Mouse (Mus musculus) forebrain, postnatal 0 days (tissue): Measurements from ENCODE around the gene Epyc. TPM values are rescaled to one million over a fixed set of nuclear protein-coding genes. Genes with fewer than 3 reads are reported as not detected.

ENCODE experiments used
- ATAC-seq: fragments of 200-750 bp; cut with Nextera tagmentation; 2 replicates; pipeline ENCODE4 v1.8.0; 2017; ENCODE audit warnings: mild to moderate bottlenecking, moderate library complexity
- DNase-seq: peaks from one replicate; pipeline ENCODE4 v3.0.0-alpha.2; 2015
- H3K27ac ChIP-seq: fragments of 300-500 bp; sonication (generic); 2 replicates; pipeline ENCODE4 v1.5.1; 2014; ENCODE audit warnings: low read depth, mild to moderate bottlenecking, antibody characterized with exemption, low read length, moderate library complexity, mixed read lengths
- H3K27me3 ChIP-seq: fragments of 300-500 bp; sonication (generic); 2 replicates; pipeline ENCODE4 v1.6.1; 2014; ENCODE audit warnings: mild to moderate bottlenecking, low read length, mixed read lengths; ENCODE audit not compliant: insufficient read depth
- H3K36me3 ChIP-seq: fragments of 300-500 bp; sonication (generic); 2 replicates; pipeline ENCODE4 v1.6.1; 2014; ENCODE audit warnings: mild to moderate bottlenecking, moderate library complexity; ENCODE audit not compliant: insufficient read depth
- H3K4me1 ChIP-seq: fragments of 300-500 bp; sonication (generic); 2 replicates; pipeline ENCODE4 v1.6.1; 2014; ENCODE audit warnings: antibody characterized with exemption; ENCODE audit not compliant: insufficient read depth
- H3K4me2 ChIP-seq: fragments of 300-500 bp; sonication (generic); 2 replicates; pipeline ENCODE4 v1.6.1; 2014; ENCODE audit warnings: low read depth, mild to moderate bottlenecking, moderate library complexity
- H3K4me3 ChIP-seq: fragments of 300-500 bp; sonication (generic); 2 replicates; pipeline ENCODE4 v1.5.1; 2014; ENCODE audit warnings: low read depth, low read length, mixed read lengths
- H3K9ac ChIP-seq: fragments of 300-500 bp; sonication (generic); 2 replicates; pipeline ENCODE4 v1.6.1; 2014; ENCODE audit warnings: mild to moderate bottlenecking
- H3K9me3 ChIP-seq: fragments of 300-500 bp; sonication (generic); 2 replicates; pipeline ENCODE4 v1.6.1; 2016; ENCODE audit warnings: low read length
- CTCF ChIP-seq: sonication (generic); IDR thresholded peaks from 2 replicates; pipeline ENCODE4 v1.5.1; 2016; ENCODE audit warnings: antibody characterized with exemption, control low read depth, low read depth
- WGBS: fragments of 180-500 bp; shearing (Covaris S2); extraction: QIAGEN DNeasy Blood & Tissue Kit; methylation state at CpG from one replicate; pipeline ENCODE4 v1.1.7; 2014; 5-methylcytosine and 5-hydroxymethylcytosine counted together
- polyA plus RNA-seq: library from polyadenylated mRNA; unstranded; fragments of >200 nt; fragmentation: Nextera tagmentation; extraction: Ambion mirVana; gene quantifications from 2 replicates; pipeline ENCODE4 v1.2.1, GENCODE M21; 2015
- total RNA-seq: library from RNA; depleted of rRNA; stranded (reverse); fragments of >200 nt; gene quantifications from 2 replicates; pipeline ENCODE4 v1.2.3, GENCODE M21; 2014; rRNA removed

The Epyc gene
- 0.15 and 1.2 TPM in 2 replicates for total RNA-seq
- 0.61 and 0.83 TPM in 2 replicates for polyA plus RNA-seq

GRCm38 (mm10) chr10:97643768-97644167 lies at the start of gene Epyc:
Gene Epyc, plus strand, starts transcription at chr10:97644068.
- TF ChIP-seq CTCF: no peak
- Histone ChIP-seq H3K27ac (no peak within 1 kb of the TSS), H3K4me2 (no peak within 1 kb of the TSS), H3K9ac (no peak within 1 kb of the TSS), H3K4me3 (no peak within 1 kb of the TSS), H3K9me3 (no peaks in the 10 kb centered on the region), H3K4me1 (no peaks in the 10 kb centered on the region), H3K27me3 (no peaks in the 10 kb centered on the region), H3K36me3 (no peaks in the 10 kb centered on the region)
- 79% methylated on average over 2 of the region's 2 CpGs for WGBS
- DNase-seq (no peak), ATAC-seq (no peak)

DNA sequence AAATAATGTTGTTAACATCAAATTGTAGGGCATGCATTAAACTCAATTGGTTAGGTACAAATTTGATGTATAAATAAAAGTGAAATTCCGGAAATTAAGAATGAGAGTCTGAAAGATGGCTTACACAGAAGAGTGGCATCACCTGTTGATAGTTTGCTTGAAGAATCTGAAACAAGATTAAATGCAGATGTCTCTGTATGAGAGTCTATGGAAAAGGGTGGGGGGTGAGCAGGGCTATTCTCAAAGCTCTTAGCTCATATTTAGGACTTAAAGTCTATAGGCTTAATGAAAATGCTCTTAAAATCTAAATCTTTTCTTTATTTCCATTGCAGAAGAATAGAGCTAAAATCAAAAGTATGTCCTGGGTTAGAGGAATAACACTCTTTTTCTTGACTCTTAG lies 48.2 kb upstream of the Epyc start:
- DNase-seq (no peak), ATAC-seq (no peak)
- H3K9me3 ChIP-seq: no peaks in the 10 kb centered on the region
- no peaks in the 10 kb centered on the region for H3K4me1 ChIP-seq
- no peak overlapping the region for H3K4me3 ChIP-seq
- H3K36me3 ChIP-seq: no peaks in the 10 kb centered on the region
- WGBS: 84% methylated on average over 1 of the region's 1 CpGs
- H3K4me2 ChIP-seq: no peak overlapping the region
- no peak for TF ChIP-seq CTCF
- no peak overlapping the region for H3K9ac ChIP-seq
- no peaks in the 10 kb centered on the region for H3K27me3 ChIP-seq
- no peak overlapping the region for H3K27ac ChIP-seq

- H3K27ac ChIP-seq: no peak overlapping the region
- H3K4me3 ChIP-seq: no peak overlapping the region
- no peaks in the 10 kb centered on the region for H3K9me3 ChIP-seq
- DNase-seq: no peak
- 90% methylated on average over 4 of the region's 4 CpGs for WGBS
- H3K27me3 ChIP-seq: no peaks in the 10 kb centered on the region
- no peaks in the 10 kb centered on the region for H3K4me1 ChIP-seq
- H3K9ac ChIP-seq: no peak overlapping the region
- TF ChIP-seq CTCF: no peak
- no peaks in the 10 kb centered on the region for H3K36me3 ChIP-seq
- H3K4me2 ChIP-seq: no peak overlapping the region
- ATAC-seq: no peak
Observed at GRCm38 (mm10) chr10:97601744-97602143, 42.1 kb upstream of the Epyc start.

- Histone ChIP-seq H3K9ac (no peak overlapping the region), H3K27ac (no peak overlapping the region), H3K9me3 (no peaks in the 10 kb centered on the region), H3K27me3 (no peaks in the 10 kb centered on the region), H3K4me3 (no peak overlapping the region), H3K36me3 (no peaks in the 10 kb centered on the region), H3K4me2 (no peak overlapping the region), H3K4me1 (no peaks in the 10 kb centered on the region)
- DNase-seq (no peak), ATAC-seq (no peak)
- no peak for TF ChIP-seq CTCF
Observed at GRCm38 (mm10) chr10:97603256-97603655, 40.6 kb upstream of the Epyc start.

- no peak for ATAC-seq
- Histone ChIP-seq H3K36me3 (no peaks in the 10 kb centered on the region), H3K4me3 (no peak within 1 kb of the TSS), H3K4me2 (no peak within 1 kb of the TSS), H3K9me3 (no peaks in the 10 kb centered on the region), H3K27me3 (no peaks in the 10 kb centered on the region), H3K9ac (no peak within 1 kb of the TSS), H3K4me1 (no peaks in the 10 kb centered on the region), H3K27ac (no peak within 1 kb of the TSS)
- no peak for TF ChIP-seq CTCF
- DNase-seq: no peak
- WGBS: 73% methylated on average over 2 of the region's 2 CpGs
Observed at GRCm38 (mm10) chr10:97606579-97606978, 37.3 kb upstream of the Epyc start, which contains the start of gene Kera. Gene Kera, plus strand, starts transcription at chr10:97606879.

- ATAC-seq: no peak
- no peak for TF ChIP-seq CTCF
- 89% methylated on average over 1 of the region's 1 CpGs for WGBS
Observed at GRCm38 (mm10) chr10:97622328-97622727, 21.5 kb upstream of the Epyc start.

GRCm38 (mm10) chr10:97624381-97624780 lies 19.5 kb upstream of the Epyc start:
- H3K9ac ChIP-seq: no peak overlapping the region
- 61% methylated on average over 2 of the region's 2 CpGs for WGBS
- H3K9me3 ChIP-seq: no peaks in the 10 kb centered on the region
- no peaks in the 10 kb centered on the region for H3K27me3 ChIP-seq
- no peak overlapping the region for H3K4me2 ChIP-seq
- no peak overlapping the region for H3K27ac ChIP-seq
- DNase-seq (no peak), ATAC-seq (no peak)
- no peak overlapping the region for H3K4me3 ChIP-seq
- no peak for TF ChIP-seq CTCF
- H3K36me3 ChIP-seq: no peaks in the 10 kb centered on the region
- H3K4me1 ChIP-seq: no peaks in the 10 kb centered on the region

More at GRCm38 (mm10) chr10:97622328-97622727, 21.5 kb upstream of the Epyc start:
- no peak for DNase-seq
- Histone ChIP-seq H3K4me3 (no peak overlapping the region), H3K27ac (no peak overlapping the region), H3K4me1 (no peaks in the 10 kb centered on the region), H3K9me3 (no peaks in the 10 kb centered on the region), H3K4me2 (no peak overlapping the region), H3K36me3 (no peaks in the 10 kb centered on the region), H3K9ac (no peak overlapping the region), H3K27me3 (no peaks in the 10 kb centered on the region)

GRCm38 (mm10) chr10:97625116-97625515 lies 18.8 kb upstream of the Epyc start:
- H3K27me3 ChIP-seq: no peaks in the 10 kb centered on the region
- no peak for TF ChIP-seq CTCF
- whole genome bisulfite sequencing: 70% methylated on average over 4 of the region's 4 CpGs

More at GRCm38 (mm10) chr10:97625116-97625515, 18.8 kb upstream of the Epyc start:
- Histone ChIP-seq H3K27ac (no peak overlapping the region), H3K4me2 (no peak overlapping the region), H3K4me1 (no peaks in the 10 kb centered on the region), H3K9ac (no peak overlapping the region), H3K4me3 (no peak overlapping the region), H3K9me3 (no peaks in the 10 kb centered on the region), H3K36me3 (no peaks in the 10 kb centered on the region)
- no peak for DNase-seq
- no peak for ATAC-seq
